Comparison of ENCODE assay signal across 8 mouse cellular contexts in the genomic region with DNA sequence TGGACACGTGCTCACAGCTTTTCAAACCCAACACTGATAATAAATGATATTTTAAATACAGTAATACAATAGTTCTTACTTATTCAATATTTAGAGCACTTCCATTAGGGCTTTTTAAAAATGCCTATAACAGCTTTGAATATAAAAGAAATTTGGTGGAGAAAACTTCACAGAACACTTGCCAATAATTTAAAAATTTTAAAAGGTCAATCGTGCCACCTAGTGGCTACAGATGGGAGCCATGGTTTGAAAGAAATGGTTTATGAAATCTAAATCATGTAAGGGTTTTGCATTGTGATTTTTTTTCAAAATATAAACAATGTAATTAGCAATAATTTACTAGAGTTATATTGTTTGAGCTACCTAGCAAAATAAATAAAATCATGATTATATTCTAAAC.
DNase-seq lines count a peak whose midpoint lies in the region; ATAC-seq and TF ChIP-seq lines count a peak whose summit lies in the region.
"Had no signal": no experiment of that assay in that cellular context is flagged by ENCODE, and none has a peak within 500 bp of the region (broad histone marks: within the 10 kb centered on the region; RNA-seq: fewer than 3 reads in every experiment).

No protein-coding gene starts in this region.

- peak; percentile 48 for DNase-seq in 3T3-L1 (ENCODE audit: low read depth, low spot score)
- DNase-seq in 416B (ENCODE audit: low read depth), result peak; percentile 45
- peak; percentile 30 to 42 for DNase-seq in right cerebral cortex, postnatal 10 days (ENCODE audit: low spot score in 2 of 2)
- DNase-seq in thymus, postnatal 36 days, result no peak

- H3K9ac ChIP-seq in intestine, postnatal 0 days (ENCODE audit: low read depth, low read length), result no peak overlapping the region
- no peak overlapping the region for H3K9ac ChIP-seq in intestine, embryonic 16.5 days (ENCODE audit: low read depth, low read length)
- H3K9ac ChIP-seq: limb, embryonic 13.5 days had no signal

- ATAC-seq in intestine, postnatal 0 days, result no peak
- ATAC-seq in intestine, embryonic 16.5 days, result no peak
- ATAC-seq in common myeloid progenitor, adult 5-6 weeks (replicated peaks; ENCODE audit: low read depth, poor library complexity, severe bottlenecking), result peak; percentile 52; the same call in 1 of the 2 replicates

- WGBS in intestine, postnatal 0 days, result 30% methylated on average over 2 of the region's 2 CpGs
- WGBS in intestine, embryonic 16.5 days, result 40% methylated on average over 2 of the region's 2 CpGs

- H3K9me3 ChIP-seq in intestine, postnatal 0 days (ENCODE audit: control insufficient read depth), result no peaks in the 10 kb centered on the region
- H3K9me3 ChIP-seq in intestine, embryonic 16.5 days (ENCODE audit: control insufficient read depth, low read length), result no peaks in the 10 kb centered on the region
- H3K9me3 ChIP-seq: limb, embryonic 13.5 days had no signal

- no peaks in the 10 kb centered on the region for H3K4me1 ChIP-seq in intestine, postnatal 0 days (replicated peaks; ENCODE audit: control insufficient read depth, insufficient read depth, low read length)
- H3K4me1 ChIP-seq in intestine, embryonic 16.5 days (ENCODE audit: control insufficient read depth, insufficient read depth, low read length), result no peaks in the 10 kb centered on the region
- H3K4me1 ChIP-seq: limb, embryonic 13.5 days had no signal

- peak; percentile 64 for TF ChIP-seq CTCF in intestine, postnatal 0 days (IDR thresholded peaks at IDR 0.05; ENCODE audit: low read depth)

- H3K36me3 ChIP-seq in intestine, postnatal 0 days (ENCODE audit: control insufficient read depth, insufficient read depth), result no peaks in the 10 kb centered on the region
- H3K36me3 ChIP-seq in intestine, embryonic 16.5 days (ENCODE audit: control insufficient read depth, insufficient read depth, low read length), result no peaks in the 10 kb centered on the region
- H3K36me3 ChIP-seq: limb, embryonic 13.5 days had no signal

- no peak overlapping the region for H3K27ac ChIP-seq in intestine, postnatal 0 days (ENCODE audit: low read depth, low read length)
- H3K27ac ChIP-seq in intestine, embryonic 16.5 days (ENCODE audit: low read length), result no peak overlapping the region
- H3K27ac ChIP-seq: limb, embryonic 13.5 days had no signal

- no peak overlapping the region for H3K4me2 ChIP-seq in intestine, postnatal 0 days (replicated peaks; ENCODE audit: low read depth)
- H3K4me2 ChIP-seq in intestine, embryonic 16.5 days (ENCODE audit: low read depth, low read length), result no peak overlapping the region
- H3K4me2 ChIP-seq: limb, embryonic 13.5 days had no signal

- no peaks in the 10 kb centered on the region for H3K27me3 ChIP-seq in intestine, postnatal 0 days (replicated peaks; ENCODE audit: control insufficient read depth, insufficient read depth, low read length)
- no peaks in the 10 kb centered on the region for H3K27me3 ChIP-seq in intestine, embryonic 16.5 days (replicated peaks; ENCODE audit: control insufficient read depth, insufficient read depth, low read length)
- H3K27me3 ChIP-seq: limb, embryonic 13.5 days had no signal

- no peak overlapping the region for H3K4me3 ChIP-seq in intestine, postnatal 0 days (ENCODE audit: low read depth, low read length)
- no peak overlapping the region for H3K4me3 ChIP-seq in intestine, embryonic 16.5 days (ENCODE audit: low read length)
- H3K4me3 ChIP-seq: limb, embryonic 13.5 days had no signal

Comparison
In these comparisons a context has a peak if more than half of its experiments do, and no peak if none do; other contexts are left out.
1. DNase-seq: peak in 3T3-L1 (single experiment), 416B (single experiment) and right cerebral cortex, postnatal 10 days (2 of 2); none in thymus, postnatal 36 days (0 of 2).